Mouse (Mus musculus): ENCODE data around the gene Ntrk1.
A peak's percentile ranks its signal among the peaks of the same experiment; 100 is the strongest.

The Ntrk1 gene

DNA sequence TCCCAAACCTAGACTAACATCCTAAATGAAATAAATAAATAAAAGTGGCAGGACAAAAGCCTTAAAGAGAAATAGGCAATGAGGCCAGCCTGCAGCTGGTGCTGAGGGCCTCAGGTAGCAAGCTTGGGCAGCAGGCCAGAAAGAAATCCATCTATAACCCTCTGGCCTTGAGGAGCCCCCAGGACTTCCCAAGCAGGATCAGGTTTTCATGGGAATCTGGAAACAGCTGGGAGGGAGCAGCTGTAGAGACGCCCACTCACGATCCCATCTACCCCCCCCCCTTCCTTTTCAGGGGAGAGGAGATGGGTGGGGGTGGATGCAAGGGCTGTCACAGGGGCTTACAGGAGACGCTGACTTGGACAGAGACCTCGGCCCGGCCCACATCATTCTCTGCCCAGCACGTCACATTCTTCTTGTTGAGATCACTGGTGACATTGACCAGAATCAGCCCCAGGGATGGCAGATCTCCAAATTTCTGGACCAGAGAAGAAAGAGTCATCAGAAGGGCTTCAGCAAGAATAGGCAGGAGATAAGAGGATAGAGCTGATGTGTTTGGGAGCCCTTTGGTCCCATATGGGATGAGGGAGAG lies 9.2 kb downstream of the Ntrk1 start:
- no peak for DNase-seq (ENCODE audit: low read depth, low spot score)

DNA sequence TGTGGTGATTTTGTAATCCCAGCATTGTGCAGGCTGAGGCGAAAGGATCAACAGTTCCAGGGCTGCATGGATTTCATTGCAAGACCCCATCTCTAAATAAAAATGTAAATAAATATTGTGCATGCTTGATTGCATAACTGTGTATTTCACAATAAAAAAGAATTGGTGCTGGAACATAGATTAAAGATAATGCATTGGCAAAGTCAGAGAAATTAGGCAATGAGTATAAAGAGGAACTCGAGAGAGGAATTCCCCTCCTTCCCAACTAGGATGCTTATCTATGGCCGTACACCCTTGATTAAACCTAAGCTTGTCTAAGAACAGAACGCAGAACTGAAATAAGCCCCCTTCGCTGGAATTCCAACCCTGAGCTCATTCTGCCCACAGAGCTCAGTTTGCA lies 9.8 kb downstream of the Ntrk1 start:
- DNase-seq (ENCODE audit: low read depth, low spot score) = no peak

DNA sequence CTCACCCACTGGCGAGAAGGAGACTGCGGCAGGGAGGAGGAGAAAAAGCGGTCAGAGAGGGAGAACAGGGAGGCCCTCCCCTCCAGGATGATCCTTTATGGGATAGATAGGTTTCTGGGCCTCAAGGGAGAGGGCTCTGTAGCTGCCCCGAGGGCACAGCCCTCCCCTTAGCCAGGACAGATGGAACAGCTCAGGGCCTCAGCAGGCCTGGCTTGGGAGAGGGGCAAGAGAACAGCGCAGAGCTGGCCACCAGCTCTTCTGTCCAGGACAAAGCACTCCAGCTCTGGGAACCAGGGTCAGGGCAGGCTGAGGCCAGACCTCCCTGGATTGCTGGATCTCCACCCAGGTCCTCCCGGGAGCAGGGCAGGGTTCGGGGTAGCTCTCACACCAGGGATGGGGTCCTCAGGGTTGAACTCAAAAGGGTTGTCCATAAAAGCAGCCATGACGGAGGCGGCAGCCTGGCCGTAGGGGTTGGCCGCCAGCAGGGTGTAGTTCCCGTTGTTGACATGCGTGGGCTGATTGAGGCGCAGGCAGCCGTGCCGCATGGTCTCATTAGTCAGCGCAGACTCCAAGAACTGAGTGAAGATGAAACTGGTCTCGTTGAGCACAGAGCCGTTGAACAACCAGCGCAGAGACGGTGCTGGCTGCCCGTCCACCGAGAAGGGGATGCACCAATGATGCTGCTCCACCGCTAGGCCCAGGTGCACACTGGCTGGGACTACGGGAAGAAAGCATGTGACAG lies 11.5 kb downstream of the Ntrk1 start:
- peak; percentile 38 for DNase-seq (ENCODE audit: low read depth, low spot score)

DNA sequence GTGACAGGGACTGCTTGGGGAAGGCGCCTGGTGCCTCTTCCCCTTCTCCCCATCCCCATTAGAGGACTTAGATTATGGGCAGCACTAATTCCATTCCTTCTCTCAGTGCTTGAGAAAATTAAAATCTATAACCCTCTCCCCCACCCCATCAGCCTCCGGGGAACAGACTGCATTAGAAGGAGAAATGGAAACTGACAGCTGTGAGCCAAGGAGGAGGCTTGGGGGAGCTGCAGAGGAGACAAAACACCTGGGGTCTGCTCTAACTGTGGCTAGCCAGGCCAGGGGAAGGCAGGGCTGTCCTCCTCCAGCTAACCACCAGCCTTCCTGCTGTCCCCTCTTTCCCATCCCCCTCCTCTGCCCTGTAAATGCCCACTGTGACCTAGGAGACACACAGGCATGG lies 15.9 kb downstream of the Ntrk1 start:
- DNase-seq (ENCODE audit: low read depth, low spot score) = no peak

DNA sequence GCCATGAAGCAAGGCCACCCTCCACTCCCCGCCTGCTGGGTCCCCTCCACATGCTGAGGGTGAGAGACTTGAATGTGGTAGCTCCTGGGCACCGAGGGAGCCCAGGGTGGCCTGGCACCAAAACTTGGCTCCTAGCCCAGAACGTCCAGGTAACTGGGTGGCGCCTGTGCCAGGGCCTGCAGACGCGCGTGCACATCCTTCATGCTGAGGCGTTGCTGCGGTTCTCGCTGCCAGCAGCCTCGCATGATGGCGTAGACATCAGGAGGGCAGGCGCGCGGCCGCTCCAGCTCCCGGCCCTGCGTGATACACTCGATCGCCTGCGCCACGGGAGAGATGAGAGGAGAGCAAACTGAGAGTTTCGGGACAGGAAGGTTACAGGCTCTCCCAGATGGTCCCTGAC lies 16.7 kb downstream of the Ntrk1 start:
- DNase-seq (ENCODE audit: low read depth, low spot score) = peak; percentile 23

DNA sequence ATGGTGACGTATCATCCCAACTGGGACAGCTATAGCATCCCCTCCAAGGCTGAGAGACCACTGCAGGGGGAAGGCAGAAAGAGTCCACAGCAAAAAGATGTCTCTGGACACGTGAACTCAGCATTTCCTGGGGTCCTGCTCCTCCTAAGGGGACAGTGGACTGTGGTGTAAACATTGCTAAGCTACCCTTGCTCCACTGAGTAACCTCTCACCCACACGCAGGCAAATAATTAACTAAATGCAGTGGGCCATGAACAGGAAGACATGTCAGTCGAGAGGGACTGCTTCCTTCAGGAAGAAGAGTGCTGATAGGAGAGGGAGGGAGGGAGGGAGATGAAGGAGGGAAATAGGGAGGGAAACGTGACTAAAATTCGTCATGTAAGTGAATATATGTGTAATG lies 23.9 kb downstream of the Ntrk1 start:
- no peak for DNase-seq (ENCODE audit: low read depth, low spot score)

DNA sequence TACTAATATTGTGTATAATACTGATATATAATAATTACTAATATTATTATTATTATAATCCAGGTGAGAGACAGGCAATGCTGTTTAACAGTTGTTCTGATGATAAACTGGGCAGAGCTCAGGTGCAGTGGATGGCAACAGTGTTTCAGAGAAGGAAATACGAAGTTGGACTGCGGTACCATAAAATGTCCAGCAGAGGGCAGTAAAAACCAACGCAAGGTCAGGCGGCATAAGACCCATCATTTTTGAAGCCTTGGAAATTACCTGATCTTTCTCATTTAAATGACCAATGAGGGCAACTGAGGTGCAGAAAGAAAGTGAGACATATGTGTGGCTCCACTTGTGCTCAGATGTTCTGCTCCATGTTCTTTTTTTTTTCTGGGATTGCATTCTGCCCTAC lies 24.7 kb downstream of the Ntrk1 start:
- DNase-seq (ENCODE audit: low read depth, low spot score) = peak; percentile 72

DNA sequence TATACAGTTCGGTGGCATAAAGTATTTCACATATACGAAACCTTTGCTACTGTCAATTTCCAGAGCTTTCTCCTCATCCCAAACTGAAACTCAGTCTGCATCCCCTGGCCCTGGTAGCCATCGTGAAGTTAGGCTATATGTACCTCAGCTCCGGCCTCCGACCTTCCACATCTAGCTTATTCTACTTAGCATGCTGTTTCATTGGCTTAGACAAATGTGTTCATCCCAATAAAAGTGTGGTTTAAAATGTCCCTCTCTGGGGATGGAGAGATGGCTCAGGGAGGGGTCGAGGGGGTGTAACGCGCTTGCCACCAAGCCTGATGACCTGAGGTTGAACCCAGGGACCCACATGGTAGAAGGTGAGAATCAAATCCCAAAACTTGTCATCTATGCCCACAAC lies 25.5 kb downstream of the Ntrk1 start:
- no peak for DNase-seq (ENCODE audit: low read depth, low spot score)

DNA sequence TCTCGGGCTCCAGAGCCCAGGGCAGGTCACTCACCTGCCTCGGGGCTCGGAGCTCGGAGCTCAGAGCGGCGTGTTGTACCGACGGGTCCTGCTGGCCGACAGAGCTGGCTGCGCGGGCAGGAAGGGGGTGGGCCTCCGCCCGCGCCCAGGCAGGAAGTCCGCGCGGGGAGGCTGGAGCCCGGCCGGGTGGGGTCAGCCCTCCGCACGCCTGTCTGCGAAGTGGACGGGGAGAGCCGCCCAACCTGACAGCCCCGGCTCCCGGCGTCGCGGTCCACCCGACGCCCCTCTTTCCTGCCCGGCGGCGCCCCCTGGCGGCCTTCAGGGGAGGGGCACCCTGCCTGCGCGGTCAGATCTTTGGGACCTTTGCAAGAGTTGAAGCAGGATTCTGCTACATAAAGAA lies 26.1 kb downstream of the Ntrk1 start:
- peak; percentile 88 for DNase-seq (ENCODE audit: low read depth, low spot score)

DNA sequence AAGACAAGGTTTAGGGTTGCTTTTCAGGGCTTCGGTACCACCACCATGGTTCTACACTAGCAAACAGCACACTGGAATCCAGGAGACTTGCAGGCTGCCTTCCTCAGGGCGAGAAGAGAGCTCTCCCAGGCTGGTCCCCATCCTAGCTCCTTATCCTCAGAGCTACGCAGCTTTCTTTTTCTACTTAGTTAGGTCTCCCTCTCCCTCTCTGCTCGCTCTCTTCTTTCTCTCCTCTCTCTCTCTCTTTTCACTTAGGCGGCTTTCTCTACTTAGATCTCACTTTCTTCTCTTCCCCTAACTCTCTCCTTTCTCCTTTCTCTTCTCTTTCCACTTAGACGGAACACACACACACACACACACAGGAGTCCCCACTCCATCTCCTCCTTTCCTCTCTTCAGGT lies 26.5 kb downstream of the Ntrk1 start:
- no peak for DNase-seq (ENCODE audit: low read depth, low spot score)

DNA sequence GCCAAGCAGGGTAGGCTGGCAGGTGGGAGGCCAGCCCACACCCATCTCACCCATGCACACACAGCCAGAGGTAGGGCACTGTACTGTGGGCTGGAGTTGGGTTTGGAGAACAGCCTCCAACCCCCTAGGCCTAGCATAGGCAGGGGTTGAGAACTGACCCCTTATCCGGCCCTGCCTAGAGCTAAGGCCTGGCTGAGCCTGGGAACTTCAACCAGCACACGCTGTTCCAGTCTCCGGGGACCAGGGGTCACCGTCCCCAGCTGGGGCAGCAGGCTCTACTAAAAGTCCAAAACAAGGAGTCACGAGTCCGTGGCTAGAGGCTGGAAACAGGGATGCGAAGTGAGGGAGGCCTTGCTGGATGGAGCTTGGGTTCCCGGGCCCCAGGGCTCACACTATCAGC lies 27.2 kb downstream of the Ntrk1 start:
- no peak for DNase-seq (ENCODE audit: low read depth, low spot score)

DNA sequence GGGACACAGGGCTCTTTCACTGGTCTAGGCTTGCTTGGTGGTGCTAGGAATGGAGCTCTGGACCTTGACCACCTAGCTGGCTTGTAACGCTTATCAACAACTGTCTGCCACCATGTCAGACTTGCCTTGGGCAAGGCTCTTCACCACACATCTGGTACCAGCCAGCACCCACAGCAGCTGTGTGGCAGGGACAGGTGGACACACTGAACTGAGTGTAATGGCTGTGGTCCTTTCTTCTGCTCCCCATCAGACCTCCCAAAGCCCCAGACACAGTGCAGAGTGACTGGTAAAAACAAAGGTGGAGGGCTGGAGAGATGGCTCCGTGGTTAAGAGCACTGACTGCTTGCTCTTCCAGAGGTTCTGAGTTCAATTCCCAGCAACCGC lies 28.7 kb downstream of the Ntrk1 start:
- no peak for DNase-seq (ENCODE audit: low read depth, low spot score)

DNA sequence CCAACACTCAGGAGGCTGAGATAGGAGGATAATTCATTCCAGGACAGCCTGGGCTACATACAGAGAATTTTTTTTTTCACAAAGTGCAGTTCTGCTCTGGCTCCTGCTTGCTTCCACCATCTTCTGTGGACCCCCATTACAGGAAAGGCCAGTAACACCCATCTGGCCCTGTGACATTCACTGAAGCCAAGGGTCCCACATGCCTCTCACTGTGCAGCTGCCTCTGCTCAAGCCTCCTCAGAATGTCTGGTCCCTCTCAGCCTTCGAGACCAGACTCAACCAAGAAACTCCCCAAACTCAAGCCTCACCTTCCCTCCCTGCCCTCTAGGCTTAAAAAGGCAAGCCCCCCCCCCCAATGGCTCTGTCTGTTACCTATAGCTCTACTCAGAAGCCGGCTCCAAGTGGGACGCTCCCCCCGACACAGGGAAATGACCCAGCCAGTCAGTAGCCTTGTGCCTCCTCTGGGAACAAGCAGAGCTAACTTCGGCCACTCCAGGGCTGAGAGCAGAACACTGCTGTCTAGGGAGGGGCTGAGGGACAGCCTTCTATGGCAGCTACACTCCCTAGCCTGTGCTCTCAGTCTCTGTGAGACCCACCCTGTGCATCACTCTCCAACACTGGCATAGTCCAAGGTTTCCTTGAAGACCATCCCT lies 29.2 kb downstream of the Ntrk1 start:
- no peak for DNase-seq (ENCODE audit: low read depth, low spot score)

DNA sequence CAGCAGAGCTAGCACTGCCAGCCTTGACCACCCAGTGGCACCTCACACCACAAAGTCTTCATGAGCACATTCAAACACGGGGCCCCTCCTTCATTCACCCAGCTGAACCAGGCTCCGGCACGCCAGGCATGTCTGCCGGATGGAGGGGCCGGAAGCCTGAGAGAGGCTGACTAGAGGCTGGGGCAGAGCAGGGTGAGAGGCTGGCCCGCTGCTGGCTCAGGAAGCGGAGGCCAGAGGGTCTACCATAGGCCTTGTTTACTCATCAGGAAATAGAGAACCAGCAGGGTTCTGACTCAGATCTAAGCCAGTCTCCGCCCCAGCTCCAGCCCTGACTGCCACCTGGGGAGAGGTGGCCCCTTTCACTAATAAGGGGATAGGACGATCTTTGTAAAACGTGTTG lies 29.9 kb downstream of the Ntrk1 start:
- no peak for DNase-seq (ENCODE audit: low read depth, low spot score)

DNA sequence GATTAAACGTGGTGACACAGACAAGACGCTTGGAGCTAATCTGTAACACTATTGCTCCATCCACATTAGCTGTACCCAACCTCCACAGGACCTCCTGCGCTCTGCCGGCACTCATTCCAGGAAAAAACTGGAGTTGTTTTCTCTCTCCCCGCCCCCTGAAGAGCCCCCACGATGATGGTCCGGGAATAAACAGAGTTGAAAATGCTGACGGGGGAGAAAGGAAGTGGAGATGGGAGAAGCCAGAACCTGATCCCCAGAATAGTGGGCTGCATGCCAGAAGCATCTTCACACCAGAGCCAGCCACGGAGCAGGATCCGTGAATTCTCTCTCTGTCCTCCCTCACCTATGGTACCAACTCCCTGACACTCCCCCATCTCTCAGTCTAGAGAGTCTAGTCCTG lies 30.5 kb downstream of the Ntrk1 start:
- DNase-seq (ENCODE audit: low read depth, low spot score) = no peak

DNA sequence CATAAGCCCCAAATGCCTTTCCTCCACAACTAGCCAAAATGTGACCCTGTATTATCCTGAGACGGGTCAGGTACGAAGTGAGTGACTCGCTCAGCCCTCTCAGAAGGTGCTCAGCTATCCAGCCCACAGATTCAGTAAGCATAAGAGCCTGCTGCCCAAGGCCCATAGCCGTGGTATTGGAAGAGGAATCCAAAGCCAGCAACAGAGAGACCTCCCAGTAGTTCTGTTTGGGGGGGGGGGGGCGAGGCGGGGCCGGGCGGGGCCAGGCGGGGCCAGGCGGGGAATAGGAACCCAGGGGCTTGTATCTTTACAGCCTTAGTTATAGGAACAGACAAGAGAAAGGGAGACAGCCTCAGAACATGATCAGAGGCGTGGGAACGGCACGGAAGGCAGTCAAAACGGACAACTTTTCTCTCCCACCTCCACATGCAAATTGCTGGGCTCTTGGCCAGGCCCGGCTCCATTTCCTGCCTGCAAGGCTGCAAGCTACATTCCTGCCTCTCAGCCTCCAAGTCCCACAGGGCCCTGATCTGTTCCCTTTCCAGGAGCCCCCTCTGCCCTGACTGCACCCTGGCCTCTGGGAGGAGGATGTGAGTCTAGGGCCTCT lies 31.2 kb downstream of the Ntrk1 start:
- DNase-seq (ENCODE audit: low read depth, low spot score) = no peak

DNA sequence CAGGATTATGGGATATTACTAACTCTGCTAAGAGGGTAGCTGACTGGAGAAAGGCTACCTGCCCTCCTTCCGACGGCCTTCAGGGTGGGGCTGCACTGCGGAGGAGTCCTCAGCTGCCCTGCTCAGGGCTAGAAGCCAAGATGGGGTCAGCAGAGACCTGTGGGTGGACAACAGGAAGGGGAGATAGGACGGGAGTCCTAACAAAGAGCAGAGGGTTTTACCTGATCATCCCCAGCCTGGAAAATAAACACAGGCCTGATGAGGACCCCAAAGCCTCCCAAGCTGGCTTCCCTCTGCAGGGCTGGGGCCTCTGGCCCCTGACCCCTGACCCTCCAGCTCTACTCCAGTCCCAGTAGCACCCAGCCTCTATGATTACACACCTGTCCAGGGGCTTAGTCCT lies 31.8 kb downstream of the Ntrk1 start:
- DNase-seq (ENCODE audit: low read depth, low spot score) = no peak

DNA sequence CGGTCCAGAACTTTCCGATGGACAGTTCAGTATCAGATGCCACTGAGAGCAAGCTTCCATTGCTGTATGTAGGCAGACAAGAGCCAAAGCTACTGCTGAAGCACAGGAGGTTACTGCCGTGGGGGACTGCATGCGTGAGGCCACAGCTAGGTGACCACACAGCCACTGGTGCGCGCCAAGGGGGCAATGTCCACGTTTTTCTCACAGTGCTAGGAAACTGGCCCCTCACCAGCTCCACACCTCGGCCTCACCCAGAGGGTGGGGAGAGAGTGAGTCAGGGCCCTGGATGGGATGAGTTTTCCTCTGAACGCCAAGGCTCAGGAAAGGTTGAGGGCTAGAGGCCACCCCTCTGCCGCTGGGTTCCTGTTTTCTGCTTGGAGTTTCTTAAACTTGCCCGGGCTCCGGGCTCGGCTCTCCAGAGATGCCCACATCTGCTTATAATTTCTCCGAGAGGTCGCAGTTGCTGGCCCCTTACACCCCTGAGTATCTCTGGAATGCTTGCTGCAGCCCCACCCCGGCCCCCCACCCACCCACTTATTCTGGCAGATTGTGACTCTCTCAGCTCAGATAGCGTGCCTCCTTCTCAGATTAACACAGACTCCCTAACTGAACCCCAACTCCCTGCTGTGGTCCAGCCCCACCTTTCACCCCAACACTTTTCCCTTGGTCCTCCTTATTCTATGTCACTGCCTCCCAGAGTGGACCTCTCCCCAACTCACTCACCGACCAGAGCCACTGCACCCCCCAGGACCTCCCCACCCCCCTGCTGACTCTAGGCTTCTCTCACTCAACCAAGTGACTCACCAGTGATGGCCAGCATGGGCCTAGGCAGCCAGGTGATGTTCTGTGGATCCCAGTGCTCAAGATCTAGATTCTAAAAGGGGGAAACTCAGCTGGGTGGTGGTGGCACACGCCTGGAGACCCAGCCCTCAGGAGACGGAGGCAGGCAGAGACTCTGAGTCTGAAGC lies 33.3 kb downstream of the Ntrk1 start:
- DNase-seq (ENCODE audit: low read depth, low spot score) = no peak

DNA sequence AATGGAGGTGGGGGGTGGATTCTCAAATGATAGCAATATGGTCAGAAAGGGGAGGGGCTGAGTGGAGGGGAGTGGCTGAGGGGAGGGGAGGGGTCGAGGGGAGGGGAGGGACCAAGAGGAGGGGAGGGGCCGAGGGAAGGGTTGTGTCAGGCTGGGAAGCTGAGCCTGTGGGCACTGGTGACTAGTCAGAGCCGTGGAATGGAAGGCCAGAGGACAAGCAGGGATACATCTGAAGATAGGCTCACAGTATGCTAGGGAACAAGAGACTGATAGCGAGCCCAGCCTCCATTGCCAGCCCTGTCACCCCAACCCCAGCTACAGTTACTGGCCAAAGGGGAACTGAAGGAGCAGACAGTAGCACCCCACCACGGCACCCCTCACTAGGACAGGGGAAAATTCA lies 36.3 kb downstream of the Ntrk1 start:
- no peak for DNase-seq (ENCODE audit: low read depth, low spot score)

DNA sequence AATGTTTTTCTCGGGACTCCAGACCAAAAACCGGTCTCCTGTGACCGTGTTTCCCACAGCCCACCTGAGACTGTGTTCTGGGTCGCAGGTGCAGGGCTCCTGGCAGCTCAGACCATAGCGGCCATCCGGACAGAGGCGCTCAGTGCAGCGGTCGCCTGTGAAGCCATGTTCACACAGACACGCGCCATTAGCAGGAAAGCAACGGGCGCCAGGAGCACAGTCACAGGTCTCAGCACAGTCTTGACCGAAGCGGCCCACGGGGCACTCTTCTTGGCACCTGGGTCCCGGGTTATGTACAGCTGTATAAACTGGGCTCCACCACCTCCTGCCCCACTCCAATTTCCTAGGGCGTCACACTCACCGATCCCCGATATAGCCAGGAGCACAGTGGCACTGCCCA lies 38.5 kb downstream of the Ntrk1 start:
- DNase-seq (ENCODE audit: low read depth, low spot score) = no peak

DNA sequence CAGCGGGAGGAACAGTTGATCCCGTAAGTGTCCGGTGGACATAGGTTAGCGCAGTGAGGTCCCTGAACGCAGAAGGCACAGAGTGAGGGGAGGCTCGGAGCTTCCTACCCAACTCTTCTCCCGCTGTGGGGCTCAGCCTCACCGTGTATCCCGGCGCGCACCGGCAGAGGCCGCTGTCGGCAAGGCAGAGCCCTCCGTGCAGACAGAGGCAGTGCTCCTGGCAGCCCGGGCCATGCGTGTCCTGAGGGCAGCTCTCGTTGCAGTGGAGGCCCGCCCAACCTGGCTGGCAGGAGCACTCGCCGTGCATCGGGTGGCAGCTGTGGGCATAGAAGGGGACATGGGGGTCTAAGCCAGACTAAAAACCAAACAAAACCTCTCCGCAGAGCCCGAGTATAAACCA lies 39.0 kb downstream of the Ntrk1 start:
- DNase-seq (ENCODE audit: low read depth, low spot score) = peak; percentile 87

DNA sequence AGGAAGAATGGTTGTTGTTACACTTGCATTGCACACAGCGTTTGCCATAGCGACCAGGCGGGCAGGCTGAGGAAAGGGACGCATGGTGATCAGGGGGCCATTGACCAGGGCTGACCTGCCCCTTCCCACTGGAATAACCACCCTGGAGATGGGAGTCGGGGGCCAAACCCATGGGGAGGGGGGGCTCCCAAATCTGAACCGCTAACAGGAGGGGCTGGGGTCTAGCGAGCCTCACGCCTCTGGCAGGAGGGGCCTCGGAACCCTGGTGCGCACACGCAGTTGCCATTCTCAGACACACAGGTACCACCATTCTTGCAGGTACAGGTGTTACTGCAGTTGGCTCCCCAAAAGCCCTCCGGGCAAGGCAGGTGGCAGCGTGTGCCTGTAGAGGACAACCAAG lies 41.1 kb downstream of the Ntrk1 start:
- DNase-seq (ENCODE audit: low read depth, low spot score) = no peak

All from ZHBTc4 (cell line).